ENCODE assay signal across 26 mouse cellular contexts in genomic region chr9:112743871-112744590, GRCm38 (mm10).
DNase-seq lines count a peak whose midpoint lies in the region; ATAC-seq and TF ChIP-seq lines count a peak whose summit lies in the region.
"Had no signal": no experiment of that assay in that cellular context is flagged by ENCODE, and none has a peak within 500 bp of the region (broad histone marks: within the 10 kb centered on the region; RNA-seq: fewer than 3 reads in every experiment).

No protein-coding gene starts in this region.

- H3K4me2 ChIP-seq in midbrain, embryonic 16.5 days (ENCODE audit: low read length): no peak overlapping the region
- H3K4me2 ChIP-seq: forebrain, embryonic 13.5 days; heart, embryonic 13.5 days; hindbrain, embryonic 14.5 days had no signal

- no peaks in the 10 kb centered on the region for H3K36me3 ChIP-seq in kidney, adult 2 months (ENCODE audit: control insufficient read depth, insufficient read depth, low read length)
- no peaks in the 10 kb centered on the region for H3K36me3 ChIP-seq in midbrain, embryonic 16.5 days (ENCODE audit: control insufficient read depth, insufficient read depth, low read length)
- H3K36me3 ChIP-seq: forebrain, embryonic 10.5 days; heart, embryonic 10.5 days; heart, embryonic 13.5 days had no signal

- H3K9me3 ChIP-seq in midbrain, embryonic 16.5 days (replicated peaks; ENCODE audit: control insufficient read depth, low read length, poor library complexity, severe bottlenecking): no peaks in the 10 kb centered on the region
- H3K9me3 ChIP-seq: forebrain, embryonic 10.5 days; forebrain, embryonic 13.5 days; heart, embryonic 10.5 days; heart, embryonic 13.5 days had no signal

- TF ChIP-seq POLR2A in kidney, adult 2 months (IDR thresholded peaks at IDR 0.05; ENCODE audit: low read depth, low read length): no peak

- no peak for ATAC-seq in midbrain, embryonic 16.5 days
- ATAC-seq: CD4-positive, CD25-positive, alpha-beta regulatory T cell, adult 4 months; forebrain, embryonic 13.5 days; forebrain, embryonic 16.5 days had no signal

- TF ChIP-seq CTCF in kidney, adult 2 months (conservative IDR thresholded peaks at IDR 0.05; ENCODE audit: insufficient read depth, insufficient read length, low read depth, low read length): no peak
- TF ChIP-seq CTCF in layer of hippocampus, adult 2 months (conservative IDR thresholded peaks at IDR 0.05): no peak

- peak overlapping the region; percentile 75 for H3K27ac ChIP-seq in kidney, adult 2 months (ENCODE audit: insufficient read depth, low read depth, low read length)
- H3K27ac ChIP-seq in layer of hippocampus, adult 2 months: peak overlapping the region; percentile 76
- no peak overlapping the region for H3K27ac ChIP-seq in midbrain, embryonic 16.5 days (ENCODE audit: low read length)
- H3K27ac ChIP-seq: forebrain, embryonic 10.5 days; forebrain, embryonic 13.5 days; heart, adult 2 months; heart, embryonic 10.5 days; heart, embryonic 13.5 days; hindbrain, embryonic 14.5 days had no signal

- no peaks in the 10 kb centered on the region for H3K27me3 ChIP-seq in kidney, adult 2 months (replicated peaks; ENCODE audit: control insufficient read depth, insufficient read depth, low read length)
- no peaks in the 10 kb centered on the region for H3K27me3 ChIP-seq in midbrain, embryonic 16.5 days (ENCODE audit: control insufficient read depth, insufficient read depth, low read depth, low read length)
- H3K27me3 ChIP-seq: forebrain, embryonic 13.5 days; heart, embryonic 13.5 days had no signal

- H3K9ac ChIP-seq in midbrain, embryonic 16.5 days (ENCODE audit: low read depth, low read length): no peak overlapping the region
- H3K9ac ChIP-seq: forebrain, embryonic 13.5 days; heart, embryonic 13.5 days; hindbrain, embryonic 14.5 days had no signal

- no peak overlapping the region for H3K4me3 ChIP-seq in kidney, adult 2 months (ENCODE audit: insufficient read depth, low read depth, low read length)
- H3K4me3 ChIP-seq in layer of hippocampus, adult 2 months: no peak overlapping the region
- H3K4me3 ChIP-seq in midbrain, embryonic 16.5 days (ENCODE audit: low read depth, low read length): no peak overlapping the region
- H3K4me3 ChIP-seq: forebrain, embryonic 10.5 days; forebrain, embryonic 13.5 days; heart, adult 2 months; heart, embryonic 10.5 days; heart, embryonic 13.5 days had no signal

- peak; percentile 73 for DNase-seq in kidney, adult 2 months
- DNase-seq in kidney, postnatal 10 days: no peak
- no peak for DNase-seq in layer of hippocampus, adult 2 months (ENCODE audit: low spot score in 2 of 2)
- no peak for DNase-seq in layer of hippocampus, adult 11-12 months (ENCODE audit: low spot score)
- peak; percentile 24 for DNase-seq in kidney, postnatal 14 days
- DNase-seq in kidney, postnatal 25 days: peak; percentile 9 to 38
- DNase-seq: adrenal gland, adult 2 months; adrenal gland, postnatal 14 days; cerebellum, adult 11 months; cerebellum, adult 8-10 months; cerebellum, postnatal 10 days; cerebellum, postnatal 36 days; embryo, embryonic 11 days; gastrocnemius, postnatal 10 days; gastrocnemius, postnatal 36 days; heart, postnatal 14 days; heart, postnatal 4 days had no signal

- 24% methylated on average over 1 of the region's 1 CpGs for WGBS in kidney, adult 2 months
- WGBS in midbrain, embryonic 16.5 days: 74% methylated on average over 1 of the region's 1 CpGs

- H3K4me1 ChIP-seq in kidney, adult 2 months (ENCODE audit: control insufficient read depth, insufficient read depth, low read length): peaks cover 6% of the 10 kb centered on the region; the same call in 1 of the 2 replicates
- peaks cover 4% of the 10 kb centered on the region; the same call in 1 of the 2 replicates for H3K4me1 ChIP-seq in midbrain, embryonic 16.5 days (ENCODE audit: control insufficient read depth, insufficient read depth, low read length)
- H3K4me1 ChIP-seq: forebrain, embryonic 10.5 days; forebrain, embryonic 13.5 days; heart, embryonic 10.5 days; heart, embryonic 13.5 days had no signal

Comparison
In these comparisons a context has a peak if more than half of its experiments do, and no peak if none do; other contexts are left out.
1. DNase-seq: peak in kidney, adult 2 months (single experiment), kidney, postnatal 14 days (single experiment) and kidney, postnatal 25 days (2 of 2); none in kidney, postnatal 10 days (single experiment), layer of hippocampus, adult 2 months (0 of 2) and layer of hippocampus, adult 11-12 months (single experiment).